Mouse (Mus musculus) liver, postnatal 0 days (tissue): ENCODE data around the gene Ptprg. TPM values are rescaled to one million over a fixed set of nuclear protein-coding genes. Genes with fewer than 3 reads are reported as not detected.

Experiments
- ATAC-seq: fragments of 200-750 bp; cut with Nextera tagmentation; 2 replicates; pipeline ENCODE4 v1.8.0; 2017; ENCODE audit warnings: mild to moderate bottlenecking, moderate library complexity
- DNase-seq: peaks from one replicate; pipeline ENCODE4 v3.0.0-alpha.2; 2016
- H3K27ac ChIP-seq: fragments of 300-500 bp; sonication (generic); 2 replicates; pipeline ENCODE4 v1.5.1; 2014; ENCODE audit warnings: antibody characterized with exemption, moderate library complexity, mild to moderate bottlenecking, low read depth
- H3K27me3 ChIP-seq: fragments of 300-500 bp; sonication (generic); 2 replicates; pipeline ENCODE4 v1.6.1; 2014; ENCODE audit warnings: low read length, control low read depth, mixed read lengths; ENCODE audit not compliant: insufficient read depth
- H3K36me3 ChIP-seq: fragments of 300-500 bp; sonication (generic); replicated peaks from 2 replicates; pipeline ENCODE4 v1.6.1; 2014; ENCODE audit warnings: mild to moderate bottlenecking, control low read depth, low read length, moderate library complexity, mixed read lengths; ENCODE audit not compliant: insufficient read depth
- H3K4me1 ChIP-seq: fragments of 300-500 bp; sonication (generic); 2 replicates; pipeline ENCODE4 v1.6.1; 2014; ENCODE audit warnings: antibody characterized with exemption, mild to moderate bottlenecking, control low read depth; ENCODE audit not compliant: insufficient read depth
- H3K4me2 ChIP-seq: fragments of 300-500 bp; sonication (generic); 2 replicates; pipeline ENCODE4 v1.6.1; 2014; ENCODE audit warnings: low read depth, mild to moderate bottlenecking, low read length, moderate library complexity, mixed read lengths
- H3K4me3 ChIP-seq: fragments of 300-500 bp; sonication (generic); 2 replicates; pipeline ENCODE4 v1.5.1; 2014; ENCODE audit warnings: low read depth, low read length
- H3K9ac ChIP-seq: fragments of 300-500 bp; sonication (generic); replicated peaks from 2 replicates; pipeline ENCODE4 v1.6.1; 2014; ENCODE audit warnings: mild to moderate bottlenecking, moderate library complexity
- H3K9me3 ChIP-seq: fragments of 300-500 bp; sonication (generic); 2 replicates; pipeline ENCODE4 v1.6.1; 2016; ENCODE audit warnings: mild to moderate bottlenecking, control low read depth, low read length, mixed read lengths
- CTCF ChIP-seq: sonication (generic); IDR thresholded peaks from 2 replicates; pipeline ENCODE4 v1.5.1; 2016; ENCODE audit warnings: antibody characterized with exemption, low read depth
- EP300 ChIP-seq: IDR thresholded peaks from 2 replicates; pipeline ENCODE4 v1.6.1; 2016; ENCODE audit warnings: antibody characterized with exemption, low read depth, mild to moderate bottlenecking
- WGBS: fragments of 180-500 bp; shearing (Covaris S2); extraction: QIAGEN DNeasy Blood & Tissue Kit; methylation state at CpG from one replicate; pipeline ENCODE4 v1.1.7; 2014; ENCODE audit not compliant: insufficient replicate concordance; 5-methylcytosine and 5-hydroxymethylcytosine counted together
- polyA plus RNA-seq: library from polyadenylated mRNA; unstranded; fragments of >200 nt; fragmentation: Nextera tagmentation; extraction: Ambion mirVana; gene quantifications from 2 replicates; pipeline ENCODE4 v1.2.1, GENCODE M21; 2015

Gene Ptprg
- polyA plus RNA-seq, 1 experiment from 2014 or later = 2.7 TPM

- H3K27me3 ChIP-seq = no peaks in the 10 kb centered on the region
- H3K36me3 ChIP-seq = no peaks in the 10 kb centered on the region
- no peaks in the 10 kb centered on the region; the same call in 1 of the 2 replicates for H3K4me1 ChIP-seq
- H3K4me2 ChIP-seq = no peak overlapping the region
- ATAC-seq (no peak), DNase-seq (no peak)
- H3K4me3 ChIP-seq = no peak overlapping the region
- H3K27ac ChIP-seq = no peak overlapping the region
- WGBS = 26% methylated on average over 3 of the region's 3 CpGs
- H3K9me3 ChIP-seq = no peaks in the 10 kb centered on the region
- no peak overlapping the region for H3K9ac ChIP-seq
- TF ChIP-seq EP300 (no peak), CTCF (no peak)
These were observed 579.8 kb downstream of the Ptprg start for GRCm38 (mm10) chr14:12133163-12133562.

- no peaks in the 10 kb centered on the region; the same call in 1 of the 2 replicates for H3K4me1 ChIP-seq
- no peak overlapping the region for H3K27ac ChIP-seq
- TF ChIP-seq CTCF = no peak
- H3K4me2 ChIP-seq = no peak overlapping the region
- no peak overlapping the region for H3K4me3 ChIP-seq
- H3K27me3 ChIP-seq = no peaks in the 10 kb centered on the region
- no peak for DNase-seq
- no peaks in the 10 kb centered on the region for H3K36me3 ChIP-seq
- no peak overlapping the region for H3K9ac ChIP-seq
- no peak for ATAC-seq
- 73% methylated on average over 4 of the region's 4 CpGs for WGBS
- no peaks in the 10 kb centered on the region for H3K9me3 ChIP-seq
These were observed 581.2 kb downstream of the Ptprg start for GRCm38 (mm10) chr14:12134504-12134903.

GRCm38 (mm10) chr14:12136536-12136935 is 583.2 kb downstream of the Ptprg start:
- TF ChIP-seq CTCF (no peak), EP300 (no peak)
- H3K9ac ChIP-seq = no peak overlapping the region
- H3K4me3 ChIP-seq = no peak overlapping the region
- H3K36me3 ChIP-seq = no peaks in the 10 kb centered on the region
- H3K4me1 ChIP-seq = no peaks in the 10 kb centered on the region; the same call in 1 of the 2 replicates
- 28% methylated on average over 4 of the region's 4 CpGs for WGBS
- no peak overlapping the region for H3K4me2 ChIP-seq
- DNase-seq (no peak), ATAC-seq (no peak)
- no peak overlapping the region for H3K27ac ChIP-seq
- no peaks in the 10 kb centered on the region for H3K9me3 ChIP-seq
- H3K27me3 ChIP-seq = no peaks in the 10 kb centered on the region

GRCm38 (mm10) chr14:12139643-12140481 is 586.5 kb downstream of the Ptprg start:
- no peak for ATAC-seq
- DNase-seq = no peak
- Histone ChIP-seq H3K4me3 (no peak overlapping the region), H3K9ac (no peak overlapping the region), H3K36me3 (no peaks in the 10 kb centered on the region), H3K27ac (no peak overlapping the region), H3K27me3 (no peaks in the 10 kb centered on the region), H3K4me2 (no peak overlapping the region), H3K4me1 (no peaks in the 10 kb centered on the region; the same call in 1 of the 2 replicates), H3K9me3 (no peaks in the 10 kb centered on the region)
- peak; percentile 64 for TF ChIP-seq CTCF
- no peak for TF ChIP-seq EP300
- 42% methylated on average over 18 of the region's 18 CpGs for WGBS

GRCm38 (mm10) chr14:12143941-12144485 is 590.7 kb downstream of the Ptprg start:
- Histone ChIP-seq H3K27ac (no peak overlapping the region), H3K9me3 (no peaks in the 10 kb centered on the region), H3K4me2 (no peak overlapping the region), H3K4me1 (peaks cover 8% of the 10 kb centered on the region; the same call in 1 of the 2 replicates), H3K36me3 (no peaks in the 10 kb centered on the region), H3K9ac (no peak overlapping the region), H3K4me3 (no peak overlapping the region), H3K27me3 (no peaks in the 10 kb centered on the region)
- WGBS = 82% methylated on average over 8 of the region's 8 CpGs
- DNase-seq (no peak), ATAC-seq (no peak)
- TF ChIP-seq CTCF (no peak), EP300 (no peak)

GRCm38 (mm10) chr14:12145919-12146318 is 592.6 kb downstream of the Ptprg start:
- no peak overlapping the region for H3K27ac ChIP-seq
- no peak overlapping the region for H3K4me3 ChIP-seq
- no peaks in the 10 kb centered on the region for H3K27me3 ChIP-seq
- peaks cover 10% of the 10 kb centered on the region; the same call in 1 of the 2 replicates for H3K4me1 ChIP-seq
- H3K9ac ChIP-seq = no peak overlapping the region
- no peaks in the 10 kb centered on the region for H3K9me3 ChIP-seq
- no peak; the same call in 1 of the 2 replicates for TF ChIP-seq CTCF
- no peak for TF ChIP-seq EP300
- WGBS = 75% methylated on average over 3 of the region's 3 CpGs
- ATAC-seq = no peak
- H3K36me3 ChIP-seq = no peaks in the 10 kb centered on the region
- DNase-seq = no peak
- no peak overlapping the region for H3K4me2 ChIP-seq
